ENCODE assay signal across 8 mouse cellular contexts in genomic region chr11:98942555-98942922, GRCm38 (mm10). TPM values are rescaled to one million over a fixed set of nuclear protein-coding genes. Genes with fewer than 3 reads are reported as not detected.
DNase-seq lines count a peak whose midpoint lies in the region; ATAC-seq and TF ChIP-seq lines count a peak whose summit lies in the region.

No protein-coding gene starts in this region.

- H3K36me3 ChIP-seq in embryonic facial prominence, embryonic 13.5 days: peaks cover 3% of the 10 kb centered on the region; the same call in 1 of the 2 replicates
- no peaks in the 10 kb centered on the region for H3K36me3 ChIP-seq in intestine, embryonic 15.5 days
- H3K36me3 ChIP-seq in neural tube, embryonic 15.5 days: no peaks in the 10 kb centered on the region

- H3K27me3 ChIP-seq in embryonic facial prominence, embryonic 13.5 days: no peaks in the 10 kb centered on the region
- H3K27me3 ChIP-seq in intestine, embryonic 15.5 days (replicated peaks): no peaks in the 10 kb centered on the region
- H3K27me3 ChIP-seq in neural tube, embryonic 15.5 days (replicated peaks): no peaks in the 10 kb centered on the region

- ATAC-seq in embryonic facial prominence, embryonic 13.5 days (ENCODE audit: insufficient number of reproducible peaks, insufficient read depth, low FRiP score, low TSS enrichment, low read depth): no peak
- ATAC-seq in intestine, embryonic 15.5 days: no peak
- no peak for ATAC-seq in neural tube, embryonic 15.5 days (ENCODE audit: low FRiP score)

- peak overlapping the region; percentile 91 for H3K4me2 ChIP-seq in embryonic facial prominence, embryonic 13.5 days
- H3K4me2 ChIP-seq in intestine, embryonic 15.5 days (replicated peaks): peak overlapping the region; percentile 78
- peak overlapping the region; percentile 84 for H3K4me2 ChIP-seq in neural tube, embryonic 15.5 days

- intact Hi-C loops in left cerebral cortex, adult 2 months (cut with DNase I): no loop called here
- intact Hi-C loops in left cerebral cortex, postnatal 14 days (cut with DNase I): no loop called here
- intact Hi-C loops in left cerebral cortex, postnatal 36 days (cut with DNase I): no loop called here

- no peak overlapping the region; the same call in 1 of the 2 replicates for H3K4me3 ChIP-seq in left cerebral cortex, adult 2 months
- peak overlapping the region; percentile 78 for H3K4me3 ChIP-seq in embryonic facial prominence, embryonic 13.5 days
- peak overlapping the region; percentile 82; the same call in 1 of the 2 replicates for H3K4me3 ChIP-seq in intestine, embryonic 15.5 days (replicated peaks)
- H3K4me3 ChIP-seq in neural tube, embryonic 15.5 days (replicated peaks): peak overlapping the region; percentile 52

- no peak for DNase-seq in left cerebral cortex, adult 2 months (ENCODE audit: extremely low spot score in 1 of 2, low spot score in 2 of 2)
- no peak for DNase-seq in left cerebral cortex, postnatal 14 days (ENCODE audit: low spot score in 2 of 2)
- no peak for DNase-seq in layer of hippocampus, adult 9-10 months (ENCODE audit: low spot score)
- no peak for DNase-seq in left cerebral cortex, postnatal 36 days (ENCODE audit: low spot score in 2 of 2)
- no peak for DNase-seq in urinary bladder, postnatal 36 days (ENCODE audit: low spot score in 2 of 2)

- no peak for TF ChIP-seq CTCF in left cerebral cortex, adult 2 months (IDR thresholded peaks at IDR 0.05)

- peaks cover 88% of the 10 kb centered on the region for H3K4me1 ChIP-seq in embryonic facial prominence, embryonic 13.5 days
- H3K4me1 ChIP-seq in intestine, embryonic 15.5 days (replicated peaks): peaks cover 85% of the 10 kb centered on the region
- H3K4me1 ChIP-seq in neural tube, embryonic 15.5 days: peaks cover 88% of the 10 kb centered on the region

- WGBS in embryonic facial prominence, embryonic 13.5 days: 40% methylated on average over 3 of the region's 3 CpGs
- WGBS in intestine, embryonic 15.5 days: 37% methylated on average over 3 of the region's 3 CpGs
- WGBS in neural tube, embryonic 15.5 days: 38% methylated on average over 3 of the region's 3 CpGs

- H3K9me3 ChIP-seq in embryonic facial prominence, embryonic 13.5 days: no peaks in the 10 kb centered on the region
- H3K9me3 ChIP-seq in intestine, embryonic 15.5 days: no peaks in the 10 kb centered on the region
- H3K9me3 ChIP-seq in neural tube, embryonic 15.5 days (replicated peaks): no peaks in the 10 kb centered on the region

- H3K9ac ChIP-seq in embryonic facial prominence, embryonic 13.5 days: peak overlapping the region; percentile 61
- H3K9ac ChIP-seq in intestine, embryonic 15.5 days: 0 out of 2 replicates have a peak overlapping the region, but pooled peaks have one; percentile 24
- peak overlapping the region; percentile 56; the same call in 1 of the 2 replicates for H3K9ac ChIP-seq in neural tube, embryonic 15.5 days (replicated peaks)

- H3K27ac ChIP-seq in left cerebral cortex, adult 2 months: peak overlapping the region; percentile 86
- peak overlapping the region; percentile 100 for H3K27ac ChIP-seq in embryonic facial prominence, embryonic 13.5 days
- peak overlapping the region; percentile 96 for H3K27ac ChIP-seq in intestine, embryonic 15.5 days
- peak overlapping the region; percentile 90 for H3K27ac ChIP-seq in neural tube, embryonic 15.5 days (replicated peaks)

RNA-seq across cellular contexts. Expression of gene Rara, which starts 14.9 kb away (rescaled TPM):
- 10 to 100 TPM; 14.0 to 18.7 TPM for total RNA-seq in left cerebral cortex, adult 2 months (2021)
- total RNA-seq in left cerebral cortex, postnatal 14 days (2021): 10 to 100 TPM; 14.6 to 15.1 TPM
- 39.4 and 44.7 TPM in 2 replicates for polyA plus RNA-seq in embryonic facial prominence, embryonic 13.5 days (2015; fragmentation: Nextera tagmentation; extraction: Ambion mirVana)
- polyA plus RNA-seq in intestine, embryonic 15.5 days (2015; fragmentation: Nextera tagmentation; extraction: Ambion mirVana): 30.7 and 31.5 TPM in 2 replicates
- polyA plus RNA-seq in neural tube, embryonic 15.5 days (2015; fragmentation: Nextera tagmentation; extraction: Ambion mirVana): 17.3 and 19.9 TPM in 2 replicates
- total RNA-seq in left cerebral cortex, postnatal 36 days (2021): 10 to 100 TPM; 10.5 to 11.6 TPM

RNA-seq across cellular contexts. Expression of gene Cdc6, which starts 34.9 kb away (rescaled TPM):
- under 1 TPM; 0.35 to 0.36 TPM for total RNA-seq in left cerebral cortex, adult 2 months (2021)
- total RNA-seq in left cerebral cortex, postnatal 14 days (2021): under 1 TPM; 0.47 to 0.57 TPM
- polyA plus RNA-seq in embryonic facial prominence, embryonic 13.5 days (2015; fragmentation: Nextera tagmentation; extraction: Ambion mirVana): 26.9 and 31.5 TPM in 2 replicates
- polyA plus RNA-seq in intestine, embryonic 15.5 days (2015; fragmentation: Nextera tagmentation; extraction: Ambion mirVana): 24.0 and 26.7 TPM in 2 replicates
- 3.8 and 12.0 TPM in 2 replicates for polyA plus RNA-seq in neural tube, embryonic 15.5 days (2015; fragmentation: Nextera tagmentation; extraction: Ambion mirVana)
- total RNA-seq in left cerebral cortex, postnatal 36 days (2021): under 1 TPM; 0.39 to 0.47 TPM

RNA-seq across cellular contexts. Expression of gene Gjd3, which starts 40.3 kb away (rescaled TPM):
- 1 to 10 TPM; 1.4 to 3.2 TPM for total RNA-seq in left cerebral cortex, adult 2 months (2021)
- total RNA-seq in left cerebral cortex, postnatal 14 days (2021): 1 to 10 TPM; 2.8 to 3.1 TPM
- 0.34 and 0.44 TPM in 2 replicates for polyA plus RNA-seq in embryonic facial prominence, embryonic 13.5 days (2015; fragmentation: Nextera tagmentation; extraction: Ambion mirVana)
- 0.20 and 0.35 TPM in 2 replicates for polyA plus RNA-seq in intestine, embryonic 15.5 days (2015; fragmentation: Nextera tagmentation; extraction: Ambion mirVana)
- polyA plus RNA-seq in neural tube, embryonic 15.5 days (2015; fragmentation: Nextera tagmentation; extraction: Ambion mirVana): 2.2 and 3.0 TPM in 2 replicates
- total RNA-seq in left cerebral cortex, postnatal 36 days (2021): 1 to 10 TPM; 2.0 TPM
